Mouse (Mus musculus) ES-E14 (cell line): Measurements from ENCODE around the gene Rsph1.

ENCODE experiments used
- ZC3H11A ChIP-seq: IDR thresholded peaks from 2 replicates; pipeline ENCODE4 v1.6.1; 2012; ENCODE audit warnings: low read depth, mild to moderate bottlenecking, inconsistent platforms, low read length, borderline replicate concordance
- ZNF384 ChIP-seq: IDR thresholded peaks from 2 replicates; pipeline ENCODE4 v1.6.1; 2012; ENCODE audit warnings: low read depth, low read length, inconsistent platforms

GRCm38 (mm10) chr17:31265171-31265572, 12.0 kb downstream of the Rsph1 start:
- TF ChIP-seq ZC3H11A (no peak), ZNF384 (no peak)
